Mouse (Mus musculus): ENCODE data around the gene Def6. TPM values are rescaled to one million over a fixed set of nuclear protein-coding genes. Genes with fewer than 3 reads are reported as not detected.

Def6 gene
- total RNA-seq, 1 experiment: 17.6 TPM

DNA sequence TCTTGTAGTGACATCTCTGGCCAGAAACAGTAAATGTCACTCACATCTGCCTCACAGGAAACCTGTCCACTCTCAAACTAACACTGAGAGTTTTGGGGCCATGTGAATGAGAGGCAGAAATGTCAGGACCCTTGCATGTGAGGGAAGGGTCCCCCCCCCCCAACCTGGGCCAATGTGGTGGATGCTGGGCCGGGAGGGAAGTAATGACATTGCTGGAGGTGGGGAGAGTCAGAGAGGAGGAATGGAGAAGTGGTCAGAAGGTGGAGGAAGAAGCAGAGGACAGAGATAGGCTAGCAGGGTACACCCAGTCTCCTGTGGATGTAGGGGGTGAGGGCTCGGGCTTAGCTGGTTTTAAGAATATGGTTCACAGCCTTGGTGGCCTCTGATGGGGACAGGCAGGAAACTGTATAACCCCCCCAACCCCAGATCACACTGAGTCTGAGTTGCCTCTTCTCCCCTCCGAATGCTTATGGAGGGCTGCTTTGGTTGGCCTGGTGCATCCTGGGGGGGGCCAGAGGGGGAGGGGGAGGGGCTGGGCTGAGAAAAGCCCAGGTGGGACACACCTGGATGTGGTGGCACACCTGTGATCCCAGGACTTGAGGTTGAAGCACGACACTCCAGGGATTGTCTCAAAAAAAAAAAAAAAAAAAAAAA lies 2.0 kb downstream of the Def6 start:
- no peak for DNase-seq (ENCODE audit: low read depth, low spot score)
- Histone ChIP-seq H3K27ac (ENCODE audit: insufficient read depth, low read depth, low read length, poor library complexity, severe bottlenecking) (no peak overlapping the region), H3K4me3 (ENCODE audit: insufficient read depth in 1 of 2, low read depth in 1 of 2, low read length in 2 of 2, poor library complexity in 1 of 2, severe bottlenecking in 1 of 2) (no peak overlapping the region), H3K9ac (ENCODE audit: insufficient read depth, low read depth, low read length, poor library complexity, severe bottlenecking) (no peak overlapping the region), H3K36me3 (ENCODE audit: control insufficient read depth, insufficient read depth, low read length, poor library complexity, severe bottlenecking) (no peaks in the 10 kb centered on the region; the same call in 1 of the 2 replicates), H3K9me3 (ENCODE audit: control insufficient read depth, insufficient read depth, low read depth, low read length) (no peaks in the 10 kb centered on the region), H3K4me1 (ENCODE audit: control insufficient read depth in 2 of 2, insufficient read depth in 2 of 2, low read length in 2 of 2, poor library complexity in 1 of 2) (peaks cover 9 to 27% of the 10 kb centered on the region in 2 experiments)
- in situ Hi-C loops (cut with MboI; ENCODE audit: low sequenced_read_pairs in 2 of 2, unreplicated experiment in 2 of 2): no loop called here
- TF ChIP-seq CHD2 (IDR thresholded peaks at IDR 0.05; ENCODE audit: low read depth, low read length): no peak
- no peak for TF ChIP-seq MAFK (IDR thresholded peaks at IDR 0.05; ENCODE audit: insufficient read depth, low read depth, low read length)
- no peak for TF ChIP-seq ZC3H11A (IDR thresholded peaks at IDR 0.05; ENCODE audit: borderline replicate concordance, low read depth, low read length)
- no peak for TF ChIP-seq HCFC1 (IDR thresholded peaks at IDR 0.05; ENCODE audit: borderline replicate concordance, insufficient read depth, low read length)
- TF ChIP-seq ZNF384 (IDR thresholded peaks at IDR 0.05; ENCODE audit: low read depth, low read length): no peak

DNA sequence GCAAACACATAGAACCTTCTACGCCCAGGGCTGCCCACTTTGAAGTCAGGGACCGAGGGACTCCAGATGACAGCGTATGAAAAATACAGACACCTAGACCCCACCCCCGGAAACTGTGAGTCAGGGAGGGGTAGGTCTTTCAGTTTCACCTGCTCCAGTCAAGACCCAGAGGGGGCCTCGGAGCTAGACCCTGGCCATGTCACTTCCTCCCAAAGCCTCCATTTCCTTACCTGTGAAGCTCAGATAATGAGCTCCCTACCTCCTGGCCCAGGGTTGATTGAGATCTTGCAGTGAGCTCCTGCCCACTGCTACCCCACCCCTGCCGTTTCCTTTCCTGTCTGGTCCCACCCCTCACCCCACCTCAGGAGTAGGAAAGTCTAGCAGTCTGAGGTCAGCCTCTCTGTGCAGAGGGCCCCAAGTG lies 4.4 kb downstream of the Def6 start:
- Histone ChIP-seq H3K27ac (ENCODE audit: insufficient read depth, low read depth, low read length, poor library complexity, severe bottlenecking) (peak overlapping the region; percentile 48; the same call in 1 of the 2 replicates), H3K9ac (ENCODE audit: insufficient read depth, low read depth, low read length, poor library complexity, severe bottlenecking) (peak overlapping the region; percentile 9; the same call in 1 of the 2 replicates), H3K9me3 (ENCODE audit: control insufficient read depth, insufficient read depth, low read depth, low read length) (no peaks in the 10 kb centered on the region), H3K4me1 (ENCODE audit: control insufficient read depth in 2 of 2, insufficient read depth in 2 of 2, low read length in 2 of 2, poor library complexity in 1 of 2) (peaks cover 7 to 25% of the 10 kb centered on the region in 2 experiments), H3K36me3 (ENCODE audit: control insufficient read depth, insufficient read depth, low read length, poor library complexity, severe bottlenecking) (no peaks in the 10 kb centered on the region), H3K4me3 (ENCODE audit: insufficient read depth in 1 of 2, low read depth in 1 of 2, low read length in 2 of 2, poor library complexity in 1 of 2, severe bottlenecking in 1 of 2) (no peak overlapping the region)
- in situ Hi-C loops (cut with MboI; ENCODE audit: low sequenced_read_pairs in 2 of 2, unreplicated experiment in 2 of 2): no loop called here
- TF ChIP-seq MAFK (IDR thresholded peaks at IDR 0.05; ENCODE audit: insufficient read depth, low read depth, low read length) (no peak), ZC3H11A (IDR thresholded peaks at IDR 0.05; ENCODE audit: borderline replicate concordance, low read depth, low read length) (no peak), HCFC1 (IDR thresholded peaks at IDR 0.05; ENCODE audit: borderline replicate concordance, insufficient read depth, low read length) (no peak), ZNF384 (IDR thresholded peaks at IDR 0.05; ENCODE audit: low read depth, low read length) (no peak)
- DNase-seq (ENCODE audit: low read depth, low spot score): no peak

DNA sequence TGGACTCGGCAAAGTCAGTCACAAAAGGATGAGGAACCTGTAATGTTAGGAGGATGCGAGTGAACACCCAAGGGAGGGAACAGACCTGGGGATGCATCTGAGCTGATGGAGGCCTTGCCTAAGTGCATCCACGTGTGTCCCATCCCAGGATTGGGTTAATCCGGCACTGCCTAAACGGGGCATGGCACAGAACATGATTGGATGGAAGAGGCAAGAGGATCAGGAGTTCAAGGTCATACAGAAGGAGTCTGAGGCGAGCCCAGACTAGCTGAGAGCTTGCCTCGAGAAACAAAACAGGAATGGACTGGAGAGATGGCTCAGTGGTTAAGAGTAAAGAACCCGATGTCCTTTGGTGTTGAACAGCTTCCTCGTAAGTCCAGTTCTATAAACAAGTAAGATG lies 4.8 kb downstream of the Def6 start:
- TF ChIP-seq CHD2 (IDR thresholded peaks at IDR 0.05; ENCODE audit: low read depth, low read length): no peak
- TF ChIP-seq ZNF384 (IDR thresholded peaks at IDR 0.05; ENCODE audit: low read depth, low read length): no peak
- TF ChIP-seq ZC3H11A (IDR thresholded peaks at IDR 0.05; ENCODE audit: borderline replicate concordance, low read depth, low read length): no peak
- TF ChIP-seq HCFC1 (IDR thresholded peaks at IDR 0.05; ENCODE audit: borderline replicate concordance, insufficient read depth, low read length): no peak
- no peak for TF ChIP-seq MAFK (IDR thresholded peaks at IDR 0.05; ENCODE audit: insufficient read depth, low read depth, low read length)
- Histone ChIP-seq H3K36me3 (ENCODE audit: control insufficient read depth, insufficient read depth, low read length, poor library complexity, severe bottlenecking) (no peaks in the 10 kb centered on the region), H3K4me3 (ENCODE audit: insufficient read depth in 1 of 2, low read depth in 1 of 2, low read length in 2 of 2, poor library complexity in 1 of 2, severe bottlenecking in 1 of 2) (no peak overlapping the region), H3K9me3 (ENCODE audit: control insufficient read depth, insufficient read depth, low read depth, low read length) (no peaks in the 10 kb centered on the region), H3K27ac (ENCODE audit: insufficient read depth, low read depth, low read length, poor library complexity, severe bottlenecking) (peak overlapping the region; percentile 48; the same call in 1 of the 2 replicates), H3K4me1 (ENCODE audit: control insufficient read depth in 2 of 2, insufficient read depth in 2 of 2, low read length in 2 of 2, poor library complexity in 1 of 2) (peaks cover 2 to 25% of the 10 kb centered on the region in 2 experiments), H3K9ac (ENCODE audit: insufficient read depth, low read depth, low read length, poor library complexity, severe bottlenecking) (peak overlapping the region; percentile 9; the same call in 1 of the 2 replicates)
- in situ Hi-C loops (cut with MboI; ENCODE audit: low sequenced_read_pairs in 2 of 2, unreplicated experiment in 2 of 2): no loop called here
- DNase-seq (ENCODE audit: low read depth, low spot score): no peak

DNA sequence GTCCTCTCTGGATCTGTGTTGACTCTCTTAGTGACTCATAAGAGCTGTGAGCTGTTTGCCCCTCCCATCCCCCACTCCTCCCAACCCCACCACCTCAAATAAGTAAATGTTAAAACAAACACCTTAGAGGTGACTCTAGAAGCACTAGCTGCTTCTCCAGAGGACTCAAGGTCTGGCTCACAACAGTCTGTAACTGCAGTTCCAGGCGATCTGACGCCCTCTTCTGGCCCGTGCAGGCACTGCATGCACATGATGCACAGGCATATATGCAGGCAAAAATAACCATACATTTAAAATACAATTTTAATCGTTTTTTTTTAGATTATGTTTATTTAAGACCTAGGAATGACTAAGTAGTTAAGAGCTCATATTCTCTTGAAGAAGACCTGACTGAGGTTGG lies 5.7 kb downstream of the Def6 start:
- Histone ChIP-seq H3K9ac (ENCODE audit: insufficient read depth, low read depth, low read length, poor library complexity, severe bottlenecking) (no peak overlapping the region), H3K27ac (ENCODE audit: insufficient read depth, low read depth, low read length, poor library complexity, severe bottlenecking) (no peak overlapping the region; the same call in 1 of the 2 replicates), H3K9me3 (ENCODE audit: control insufficient read depth, insufficient read depth, low read depth, low read length) (no peaks in the 10 kb centered on the region), H3K36me3 (ENCODE audit: control insufficient read depth, insufficient read depth, low read length, poor library complexity, severe bottlenecking) (no peaks in the 10 kb centered on the region), H3K4me1 (ENCODE audit: control insufficient read depth in 2 of 2, insufficient read depth in 2 of 2, low read length in 2 of 2, poor library complexity in 1 of 2) (peaks cover 1 to 24% of the 10 kb centered on the region in 2 experiments; a peak in 3 of 4 replicates), H3K4me3 (ENCODE audit: insufficient read depth in 1 of 2, low read depth in 1 of 2, low read length in 2 of 2, poor library complexity in 1 of 2, severe bottlenecking in 1 of 2) (no peak overlapping the region)
- TF ChIP-seq HCFC1 (IDR thresholded peaks at IDR 0.05; ENCODE audit: borderline replicate concordance, insufficient read depth, low read length) (no peak), CHD2 (IDR thresholded peaks at IDR 0.05; ENCODE audit: low read depth, low read length) (no peak), ZNF384 (IDR thresholded peaks at IDR 0.05; ENCODE audit: low read depth, low read length) (no peak), MAFK (IDR thresholded peaks at IDR 0.05; ENCODE audit: insufficient read depth, low read depth, low read length) (no peak), ZC3H11A (IDR thresholded peaks at IDR 0.05; ENCODE audit: borderline replicate concordance, low read depth, low read length) (no peak)
- in situ Hi-C loops (cut with MboI; ENCODE audit: low sequenced_read_pairs in 2 of 2, unreplicated experiment in 2 of 2): no loop called here
- no peak for DNase-seq (ENCODE audit: low read depth, low spot score)

Measured in ES-E14 (cell line).